Mouse (Mus musculus) fibroblast of lung, adult 2 months (primary cell): ENCODE results near the gene Tac2.
"Not testable (repeated sequence)": the region's sequence is repeated elsewhere in the genome, so short reads cannot be mapped to it uniquely, and the experiment has no call there.

ENCODE experiments used
- DNase-seq: peaks from one replicate; pipeline ENCODE4 v3.0.0-alpha.2; 2011; ENCODE audit warnings: low read depth

The Tac2 gene

GRCm38 (mm10) chr10:127759181-127760110 lies 35.2 kb downstream of the Tac2 start, which contains the start of the genes Rdh1 and Rdh16f1:
Gene Rdh1 (plus strand): TSS chr10:127759721.
Gene Rdh16f1 (plus strand): TSS chr10:127759787.
- DNase-seq = no peak

GRCm38 (mm10) chr10:127762926-127763325 lies 38.6 kb downstream of the Tac2 start:
- DNase-seq = not testable (repeated sequence)

GRCm38 (mm10) chr10:127763914-127764680 lies 39.8 kb downstream of the Tac2 start:
- no peak for DNase-seq

GRCm38 (mm10) chr10:127766564-127766963 lies 42.3 kb downstream of the Tac2 start:
- no peak for DNase-seq

GRCm38 (mm10) chr10:127776011-127776410 lies 51.7 kb downstream of the Tac2 start, which contains the start of gene Rdh9:
Gene Rdh9 (plus strand): TSS chr10:127776386.
- DNase-seq = no peak
